Comparison of ENCODE assay signal across 8 mouse cellular contexts in genomic region chr12:111162312-111163061, GRCm38 (mm10). TPM values are rescaled to one million over a fixed set of nuclear protein-coding genes. Genes with fewer than 3 reads are reported as not detected.
DNase-seq lines count a peak whose midpoint lies in the region; ATAC-seq and TF ChIP-seq lines count a peak whose summit lies in the region.

No protein-coding gene starts in this region.

- TF ChIP-seq POLR2A in small intestine, adult 2 months (IDR thresholded peaks at IDR 0.05; ENCODE audit: low read depth, low read length), result no peak

- H3K36me3 ChIP-seq in heart, embryonic 16.5 days (ENCODE audit: control insufficient read depth, insufficient read depth), result no peaks in the 10 kb centered on the region
- no peaks in the 10 kb centered on the region for H3K36me3 ChIP-seq in small intestine, adult 2 months (ENCODE audit: control insufficient read depth, insufficient read depth, low read length)

- peak; percentile 15 for ATAC-seq in heart, embryonic 16.5 days (replicated peaks; ENCODE audit: extremely low read depth, insufficient read depth, low FRiP score)

- H3K27me3 ChIP-seq in heart, embryonic 16.5 days (ENCODE audit: control insufficient read depth, insufficient read depth, low read length), result no peaks in the 10 kb centered on the region
- H3K27me3 ChIP-seq in small intestine, adult 2 months (ENCODE audit: control insufficient read depth, insufficient read depth, low read length), result no peaks in the 10 kb centered on the region

- peak overlapping the region; percentile 40; the same call in 1 of the 2 replicates for H3K27ac ChIP-seq in heart, embryonic 16.5 days (ENCODE audit: low read length)
- H3K27ac ChIP-seq in small intestine, adult 2 months (ENCODE audit: insufficient read depth, low read depth, low read length), result peak overlapping the region; percentile 11; the same call in 1 of the 2 replicates

- H3K9ac ChIP-seq in heart, embryonic 16.5 days (ENCODE audit: low read length), result peak overlapping the region; percentile 54

- DNase-seq in adrenal gland, postnatal 10 days, result peak; percentile 55
- no peak for DNase-seq in adrenal gland, adult 8-10 months
- DNase-seq in embryo, embryonic 11 days, result peak; percentile 80
- peak; percentile 59 for DNase-seq in layer of hippocampus, adult 9-11 months
- DNase-seq in lung, postnatal 36 days, result peak; percentile 52
- DNase-seq in cerebellum, postnatal 36 days, result no peak

- no peaks in the 10 kb centered on the region for H3K9me3 ChIP-seq in heart, embryonic 16.5 days (replicated peaks; ENCODE audit: control insufficient read depth, low read length)

- peak overlapping the region; percentile 61 for H3K4me2 ChIP-seq in heart, embryonic 16.5 days (ENCODE audit: low read depth, low read length)

- peak overlapping the region; percentile 40 for H3K4me3 ChIP-seq in heart, embryonic 16.5 days (ENCODE audit: low read length)
- peak overlapping the region; percentile 4; the same call in 1 of the 2 replicates for H3K4me3 ChIP-seq in small intestine, adult 2 months (ENCODE audit: low read depth, low read length)

- TF ChIP-seq CTCF in small intestine, adult 2 months (IDR thresholded peaks at IDR 0.05; ENCODE audit: extremely low read depth, insufficient read length, insufficient replicate concordance, low read depth, low read length), result no peak

- H3K4me1 ChIP-seq in heart, embryonic 16.5 days (ENCODE audit: control insufficient read depth, insufficient read depth, low read length), result peaks cover 23% of the 10 kb centered on the region
- H3K4me1 ChIP-seq in small intestine, adult 2 months (ENCODE audit: control insufficient read depth, insufficient read depth, insufficient read length, low read length), result peaks cover 30% of the 10 kb centered on the region

- 14% methylated on average over 16 of the region's 16 CpGs for WGBS in heart, embryonic 16.5 days
- 24% methylated on average over 16 of the region's 16 CpGs for WGBS in small intestine, adult 2 months

RNA-seq across cellular contexts. Expression of gene Traf3, which starts 3.7 kb away (rescaled TPM):
- total RNA-seq in adrenal gland, postnatal 10 days (2021), result 10 to 100 TPM; 17.9 to 22.5 TPM
- total RNA-seq in adrenal gland, adult 8-10 months (2022), result 10 to 100 TPM; 29.8 to 36.7 (median 34.2) TPM
- polyA plus RNA-seq in heart, embryonic 16.5 days (2015; fragmentation: Nextera tagmentation; extraction: Ambion mirVana), result 6.0 and 6.5 TPM in 2 replicates
- polyA plus RNA-seq in small intestine, adult 2 months (2012; rRNA removed), result 8.8 and 13.5 TPM in 2 replicates

RNA-seq across cellular contexts. Expression of gene 4930595D18Rik, which starts 21.8 kb away (rescaled TPM):
- not detected for total RNA-seq in adrenal gland, postnatal 10 days (2021)
- not detected for total RNA-seq in adrenal gland, adult 8-10 months (2022)
- not detected in 2 replicates for polyA plus RNA-seq in heart, embryonic 16.5 days (2015; fragmentation: Nextera tagmentation; extraction: Ambion mirVana)
- polyA plus RNA-seq in small intestine, adult 2 months (2012; rRNA removed), result not detected in 2 replicates

Comparison
In these comparisons a context has a peak if more than half of its experiments do, and no peak if none do; other contexts are left out.
1. DNase-seq: peak in adrenal gland, postnatal 10 days (single experiment), embryo, embryonic 11 days (single experiment), layer of hippocampus, adult 9-11 months (single experiment) and lung, postnatal 36 days (single experiment); none in adrenal gland, adult 8-10 months (single experiment) and cerebellum, postnatal 36 days (0 of 2).